Mouse (Mus musculus) stomach, postnatal 0 days (tissue): ENCODE data around the gene Nln. TPM values are rescaled to one million over a fixed set of nuclear protein-coding genes. Genes with fewer than 3 reads are reported as not detected.

Experiments used
- ATAC-seq: fragments of 200-750 bp; cut with Nextera tagmentation; 2 replicates; pipeline ENCODE4 v1.8.0; 2017; ENCODE audit not compliant: low FRiP score, low TSS enrichment
- DNase-seq: peaks from one replicate; pipeline ENCODE4 v3.0.0-alpha.2; 2016; ENCODE audit warnings: low spot score
- H3K27ac ChIP-seq: fragments of 300-500 bp; sonication (generic); replicated peaks from 2 replicates; pipeline ENCODE4 v1.5.1; 2014; ENCODE audit warnings: mild to moderate bottlenecking, control low read depth
- H3K27me3 ChIP-seq: fragments of 300-500 bp; sonication (generic); 2 replicates; pipeline ENCODE4 v1.6.1; 2014; ENCODE audit warnings: low read length; ENCODE audit not compliant: control insufficient read depth, insufficient read depth
- H3K36me3 ChIP-seq: fragments of 300-500 bp; sonication (generic); 2 replicates; pipeline ENCODE4 v1.6.1; 2014; ENCODE audit warnings: low read length, mixed read lengths; ENCODE audit not compliant: control insufficient read depth, insufficient read depth
- H3K4me1 ChIP-seq: fragments of 300-500 bp; sonication (generic); replicated peaks from 2 replicates; pipeline ENCODE4 v1.6.1; 2014; ENCODE audit warnings: antibody characterized with exemption; ENCODE audit not compliant: control insufficient read depth, insufficient read depth
- H3K4me2 ChIP-seq: fragments of 300-500 bp; sonication (generic); replicated peaks from 2 replicates; pipeline ENCODE4 v1.6.1; 2014; ENCODE audit warnings: low read depth, mild to moderate bottlenecking, control low read depth, moderate library complexity
- H3K4me3 ChIP-seq: fragments of 300-500 bp; sonication (generic); 2 replicates; pipeline ENCODE4 v1.5.1; 2014; ENCODE audit warnings: low read depth, low read length, control low read depth
- H3K9ac ChIP-seq: fragments of 300-500 bp; sonication (generic); 2 replicates; pipeline ENCODE4 v1.6.1; 2014; ENCODE audit warnings: mild to moderate bottlenecking, low read length, control low read depth, mixed read lengths
- H3K9me3 ChIP-seq: fragments of 300-500 bp; sonication (generic); 2 replicates; pipeline ENCODE4 v1.6.1; 2016; ENCODE audit warnings: low read length; ENCODE audit not compliant: control insufficient read depth
- CTCF ChIP-seq: IDR thresholded peaks from 2 replicates; pipeline ENCODE4 v1.5.1; 2016; ENCODE audit warnings: antibody characterized with exemption, low read depth, mild to moderate bottlenecking, moderate library complexity
- EP300 ChIP-seq: optimal IDR thresholded peaks from 2 replicates; pipeline ENCODE3; 2016; ENCODE audit warnings: antibody characterized with exemption
- WGBS: fragments of 180-500 bp; shearing (Covaris S2); extraction: QIAGEN DNeasy Blood & Tissue Kit; methylation state at CpG from one replicate; pipeline ENCODE4 v1.1.7; 2014; 5-methylcytosine and 5-hydroxymethylcytosine counted together
- polyA plus RNA-seq: library from polyadenylated mRNA; unstranded; fragments of >200 nt; fragmentation: Nextera tagmentation; extraction: Ambion mirVana; gene quantifications from 2 replicates; pipeline ENCODE4 v1.2.1, GENCODE M21; 2015

Gene Nln
- polyA plus RNA-seq, 1 experiment from 2014 or later, result 22.5 TPM

GRCm38 (mm10) chr13:104074731-104075130 is 34.7 kb downstream of the Nln start:
- WGBS, result 51% methylated on average over 10 of the region's 10 CpGs
- H3K4me1 ChIP-seq, result no peaks in the 10 kb centered on the region
- no peaks in the 10 kb centered on the region for H3K27me3 ChIP-seq
- peak; percentile 32; the same call in 1 of the 2 replicates for ATAC-seq
- H3K4me2 ChIP-seq, result no peak overlapping the region
- H3K9me3 ChIP-seq, result no peaks in the 10 kb centered on the region
- TF ChIP-seq CTCF (no peak), EP300 (no peak)
- no peak overlapping the region for H3K9ac ChIP-seq
- no peak overlapping the region for H3K4me3 ChIP-seq
- H3K36me3 ChIP-seq, result no peaks in the 10 kb centered on the region
- H3K27ac ChIP-seq, result no peak overlapping the region
- no peak for DNase-seq

DNA sequence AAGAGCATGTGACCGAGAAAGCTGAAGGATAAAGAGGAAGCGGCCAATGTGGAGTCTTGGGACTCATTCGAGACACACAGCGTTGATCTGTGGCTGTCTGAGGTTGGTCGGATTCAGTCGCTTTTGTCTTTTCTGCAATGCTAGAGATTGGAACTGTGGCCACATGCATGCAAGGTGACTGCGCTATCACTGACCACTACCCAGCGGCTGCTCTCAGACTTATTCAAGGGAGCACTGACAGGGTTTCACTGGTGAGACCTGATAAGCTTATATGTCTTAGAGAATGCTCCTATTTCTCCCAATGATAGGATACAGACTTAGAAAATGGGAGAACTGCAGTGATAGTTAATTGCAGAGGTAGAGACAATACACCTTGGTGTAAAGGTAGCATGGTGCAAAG is 35.2 kb downstream of the Nln start:
- no peak overlapping the region for H3K27ac ChIP-seq
- 96% methylated on average over 8 of the region's 8 CpGs for WGBS

DNA sequence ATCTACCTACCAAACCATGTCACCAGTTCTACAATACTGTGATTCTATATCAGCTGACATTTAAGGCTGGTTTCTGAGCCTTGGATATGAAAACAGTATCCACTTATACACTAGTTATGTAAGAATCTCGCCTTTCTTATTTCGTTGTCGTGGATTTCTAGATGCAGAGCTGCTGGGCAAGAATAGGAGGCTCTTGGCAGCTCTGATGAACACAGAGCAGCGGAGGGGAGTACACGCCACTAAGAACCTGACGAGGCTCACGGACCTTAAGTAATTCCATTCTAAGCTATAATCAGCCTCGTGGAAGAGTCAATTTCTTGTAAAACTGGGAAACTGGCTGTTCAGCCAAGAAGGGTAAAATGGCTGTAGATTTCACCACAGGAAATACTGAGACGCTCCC is 37.1 kb downstream of the Nln start:
- ATAC-seq (no peak), DNase-seq (no peak)
- WGBS, result 93% methylated on average over 9 of the region's 9 CpGs
- Histone ChIP-seq H3K27ac (no peak overlapping the region), H3K9ac (no peak overlapping the region), H3K4me3 (no peak overlapping the region), H3K36me3 (no peaks in the 10 kb centered on the region), H3K9me3 (no peaks in the 10 kb centered on the region), H3K27me3 (no peaks in the 10 kb centered on the region), H3K4me1 (no peaks in the 10 kb centered on the region), H3K4me2 (no peak overlapping the region)
- TF ChIP-seq CTCF, result no peak
- TF ChIP-seq EP300, result no peak

More for the DNA sequence above, 35.2 kb downstream of the Nln start:
- no peaks in the 10 kb centered on the region for H3K4me1 ChIP-seq
- ATAC-seq (no peak), DNase-seq (no peak)
- H3K27me3 ChIP-seq, result no peaks in the 10 kb centered on the region
- no peak for TF ChIP-seq CTCF
- H3K9me3 ChIP-seq, result no peaks in the 10 kb centered on the region
- no peak overlapping the region for H3K4me2 ChIP-seq
- H3K4me3 ChIP-seq, result no peak overlapping the region
- no peak overlapping the region for H3K9ac ChIP-seq
- H3K36me3 ChIP-seq, result no peaks in the 10 kb centered on the region

DNA sequence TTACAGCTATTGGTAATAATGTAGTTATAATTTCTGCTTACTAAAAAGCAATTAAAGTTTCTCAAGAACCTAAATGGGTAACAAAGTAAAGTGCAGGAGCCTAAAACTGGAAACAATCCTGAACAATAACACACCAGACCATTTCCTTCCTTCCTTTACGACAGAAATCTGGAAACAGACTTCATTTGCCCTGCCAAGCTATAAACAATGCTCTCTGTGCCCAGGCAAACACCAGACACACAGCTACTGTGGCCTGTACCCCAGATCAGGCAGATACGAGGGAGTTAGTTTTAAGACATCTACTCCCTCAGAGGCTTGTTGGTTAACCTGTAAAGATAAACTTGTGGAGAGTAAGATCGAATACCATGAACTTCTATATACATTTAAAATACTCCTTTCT is 38.7 kb downstream of the Nln start:
- H3K27ac ChIP-seq, result no peak overlapping the region
- H3K27me3 ChIP-seq, result no peaks in the 10 kb centered on the region
- H3K9me3 ChIP-seq, result no peaks in the 10 kb centered on the region
- no peak overlapping the region for H3K9ac ChIP-seq
- H3K4me1 ChIP-seq, result no peaks in the 10 kb centered on the region
- no peak for ATAC-seq
- WGBS, result 39% methylated on average over 3 of the region's 3 CpGs
- H3K36me3 ChIP-seq, result no peaks in the 10 kb centered on the region
- TF ChIP-seq CTCF (no peak), EP300 (no peak)
- H3K4me2 ChIP-seq, result no peak overlapping the region
- no peak overlapping the region for H3K4me3 ChIP-seq
- DNase-seq, result no peak

GRCm38 (mm10) chr13:104069216-104069615 is 40.2 kb downstream of the Nln start:
- Histone ChIP-seq H3K4me3 (no peak overlapping the region), H3K9ac (no peak overlapping the region), H3K9me3 (no peaks in the 10 kb centered on the region), H3K27ac (no peak overlapping the region), H3K27me3 (no peaks in the 10 kb centered on the region), H3K4me2 (no peak overlapping the region), H3K36me3 (no peaks in the 10 kb centered on the region), H3K4me1 (no peaks in the 10 kb centered on the region)
- DNase-seq, result no peak
- WGBS, result 82% methylated on average over 11 of the region's 11 CpGs
- ATAC-seq, result no peak
- TF ChIP-seq EP300 (no peak), CTCF (no peak)

GRCm38 (mm10) chr13:104065649-104066347 is 43.6 kb downstream of the Nln start:
- TF ChIP-seq EP300 (no peak), CTCF (no peak)

More at GRCm38 (mm10) chr13:104065649-104066347, 43.6 kb downstream of the Nln start:
- Histone ChIP-seq H3K9ac (no peak overlapping the region), H3K27ac (no peak overlapping the region), H3K4me1 (no peaks in the 10 kb centered on the region), H3K27me3 (no peaks in the 10 kb centered on the region), H3K9me3 (no peaks in the 10 kb centered on the region), H3K4me2 (no peak overlapping the region), H3K4me3 (no peak overlapping the region), H3K36me3 (no peaks in the 10 kb centered on the region)
- 66% methylated on average over 2 of the region's 2 CpGs for WGBS
- DNase-seq, result no peak
- ATAC-seq, result no peak
